Mouse (Mus musculus) cerebellum, adult 9-11 months (tissue): ENCODE measurements around the gene Mettl7b.

ENCODE experiments used
- DNase-seq: peaks from one replicate; pipeline ENCODE4 v3.0.0; 2022

The Mettl7b gene

GRCm38 (mm10) chr10:128945675-128946074, 15.1 kb downstream of the Mettl7b start:
- peak; percentile 53 for DNase-seq

- DNase-seq, result no peak
These were observed 20.2 kb downstream of the Mettl7b start for GRCm38 (mm10) chr10:128940475-128941061.

- DNase-seq, result peak; percentile 62
These were observed 21.8 kb downstream of the Mettl7b start for GRCm38 (mm10) chr10:128938974-128939373.

- DNase-seq, result peak; percentile 97
These were observed 22.3 kb downstream of the Mettl7b start for GRCm38 (mm10) chr10:128938457-128938856.

DNA sequence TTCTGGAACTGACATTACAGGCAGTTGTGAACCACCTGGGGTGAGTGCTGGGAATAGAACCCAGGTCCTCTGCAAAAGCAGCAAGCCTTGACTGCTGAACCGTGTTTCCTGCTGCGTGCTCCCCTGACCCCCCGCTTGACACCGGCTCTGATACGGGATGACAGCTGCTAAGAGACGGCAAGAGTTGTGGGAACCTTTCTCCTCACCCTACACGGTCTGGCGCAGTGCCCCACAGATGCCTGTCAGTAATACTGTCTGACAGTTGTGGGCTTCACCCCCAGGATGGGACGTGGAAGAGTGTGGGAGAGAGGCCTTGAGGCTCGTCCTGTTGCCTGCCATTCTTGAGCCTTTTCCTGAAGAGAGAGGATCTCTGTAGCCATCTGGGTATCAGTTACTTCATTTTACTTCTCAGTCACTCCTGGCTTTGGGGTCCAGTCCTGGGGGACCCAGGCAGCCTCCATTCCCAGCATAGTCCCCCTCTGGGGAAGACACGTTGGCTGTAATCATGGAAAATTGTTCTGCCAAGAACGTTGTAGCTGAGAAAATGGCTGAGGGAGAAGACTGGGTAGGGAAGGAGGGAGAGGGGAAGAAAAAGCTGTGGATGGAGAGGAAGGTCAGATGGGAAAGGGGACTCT, 22.9 kb downstream of the Mettl7b start:
- DNase-seq, result peak; percentile 69

DNA sequence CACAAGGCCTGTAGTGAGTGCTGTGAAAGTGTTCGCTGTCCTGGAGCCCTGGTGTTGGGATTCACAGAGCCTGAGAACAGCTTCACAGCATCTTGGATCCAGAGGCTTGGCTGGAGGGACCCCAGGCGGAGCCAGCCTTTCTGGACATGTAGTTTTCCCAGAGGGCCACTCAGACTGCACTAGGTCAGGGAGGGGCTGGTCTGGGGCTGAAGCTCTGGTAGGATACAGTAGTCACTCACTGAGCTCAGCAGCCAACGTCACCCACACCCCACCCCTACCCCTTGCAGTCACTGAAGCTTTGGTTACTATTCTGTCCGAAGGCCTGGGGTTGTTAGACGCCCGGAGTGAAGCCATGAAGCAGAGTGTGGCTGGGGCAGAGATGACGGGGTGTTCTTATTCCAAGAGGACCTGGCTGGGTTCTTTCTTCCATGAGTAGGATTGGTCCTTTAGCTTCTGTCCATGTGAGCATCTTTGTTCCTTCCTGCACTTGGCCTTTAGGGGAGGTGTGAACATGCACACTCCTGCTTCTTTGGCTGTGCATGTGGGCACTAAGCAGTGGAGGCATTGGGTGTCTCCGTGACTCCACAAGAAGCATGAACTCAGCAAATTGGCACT, 24.9 kb downstream of the Mettl7b start:
- DNase-seq, result peak; percentile 66

DNA sequence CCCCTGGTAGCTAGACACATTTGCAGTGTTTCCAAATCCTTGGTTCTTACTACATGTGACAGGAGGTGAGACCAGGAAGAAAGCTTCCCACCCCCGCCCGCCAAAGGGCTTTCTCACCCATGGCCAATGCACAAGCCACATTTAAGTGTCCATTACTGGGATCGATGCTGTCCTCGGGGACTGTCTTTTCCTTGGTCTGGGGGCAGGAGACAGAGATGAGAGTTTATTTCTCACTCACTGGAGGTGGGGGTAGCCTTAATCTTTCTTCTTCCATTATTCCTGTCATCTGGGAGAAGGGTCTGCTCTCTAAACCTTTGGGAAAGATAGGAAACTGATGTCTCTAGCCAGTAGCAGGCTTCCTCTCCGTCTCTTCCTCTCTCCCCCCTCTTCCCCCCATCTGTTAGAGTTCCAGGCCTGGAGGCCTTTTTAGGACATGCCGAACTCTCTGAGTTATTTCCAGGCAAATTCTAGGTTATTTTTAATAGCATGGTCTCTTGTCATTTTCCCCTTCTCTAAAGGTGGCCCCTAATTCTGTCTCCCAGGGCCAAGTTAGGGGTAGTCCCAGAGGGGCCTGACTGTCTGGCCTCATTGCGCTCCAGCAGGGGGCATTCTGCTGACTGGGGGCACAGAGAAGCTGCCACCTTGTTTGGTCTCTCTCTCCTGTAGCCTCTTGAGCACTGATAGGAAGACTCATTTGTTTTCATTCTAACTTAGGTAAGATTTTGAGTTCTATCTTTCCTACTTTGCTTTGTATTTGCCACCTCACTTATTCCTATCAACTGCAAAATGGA, 25.6 kb downstream of the Mettl7b start:
- peak; percentile 59 for DNase-seq

DNA sequence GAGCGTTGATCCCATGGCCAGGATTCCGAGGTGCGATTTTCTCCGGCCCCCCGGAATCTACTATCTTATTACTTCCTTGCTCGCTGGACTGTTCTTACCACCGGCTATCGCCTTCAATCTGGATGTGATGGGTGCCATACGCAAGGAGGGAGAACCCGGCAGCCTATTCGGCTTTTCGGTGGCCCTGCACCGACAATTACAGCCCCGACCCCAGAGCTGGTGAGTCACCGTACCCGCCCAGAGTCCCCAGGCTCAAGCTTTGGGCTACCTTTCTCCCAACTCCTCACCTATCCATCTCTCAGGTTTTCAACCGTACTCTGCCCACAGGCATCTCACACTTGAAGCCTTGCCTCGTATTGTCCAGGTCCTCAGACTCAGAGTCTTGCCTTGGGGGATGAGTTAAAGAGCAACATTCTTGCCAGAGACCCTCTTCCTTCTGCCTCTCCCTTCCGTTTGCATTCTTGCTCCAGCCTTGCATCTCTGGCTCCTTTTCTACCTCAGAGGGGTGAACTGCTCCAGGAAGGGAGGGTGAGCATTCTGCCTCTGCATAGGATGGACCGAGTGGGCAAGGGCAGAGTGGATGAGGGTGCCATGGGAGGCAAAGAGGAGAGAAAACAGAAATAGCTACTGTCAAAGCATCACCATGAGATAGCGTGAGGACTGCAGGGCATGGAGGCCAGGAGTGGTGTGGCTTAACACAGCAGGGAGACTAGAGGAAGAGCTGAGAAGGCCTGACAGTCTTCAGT, 26.6 kb downstream of the Mettl7b start:
- DNase-seq, result peak; percentile 55

DNA sequence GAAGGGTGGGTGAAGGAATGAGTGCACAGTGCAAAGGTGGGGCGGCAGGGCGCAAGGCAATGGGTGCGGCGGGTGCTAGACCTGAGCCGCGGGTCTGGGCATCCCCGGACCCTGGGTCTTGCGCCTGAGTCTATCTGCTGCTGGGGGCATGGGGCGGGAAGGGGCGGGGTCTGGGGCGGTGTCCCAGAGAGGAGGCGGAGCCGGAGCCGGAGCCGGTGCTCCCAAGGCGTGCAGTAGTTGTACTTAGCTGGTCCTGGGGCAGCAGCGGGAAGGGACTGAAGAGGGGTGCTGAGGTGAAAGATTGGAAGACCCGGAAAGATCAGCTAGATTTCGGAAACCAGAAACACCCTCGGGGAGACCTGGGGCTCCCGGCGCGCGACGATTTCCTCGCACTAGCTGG, 27.2 kb downstream of the Mettl7b start, which contains the start of gene Itga7:
TSS of gene Itga7 (plus strand) at position 245 of the 400 bp plus-strand sequence.
- DNase-seq, result peak; percentile 66

GRCm38 (mm10) chr10:128931441-128931840, 29.3 kb downstream of the Mettl7b start:
- no peak for DNase-seq

DNA sequence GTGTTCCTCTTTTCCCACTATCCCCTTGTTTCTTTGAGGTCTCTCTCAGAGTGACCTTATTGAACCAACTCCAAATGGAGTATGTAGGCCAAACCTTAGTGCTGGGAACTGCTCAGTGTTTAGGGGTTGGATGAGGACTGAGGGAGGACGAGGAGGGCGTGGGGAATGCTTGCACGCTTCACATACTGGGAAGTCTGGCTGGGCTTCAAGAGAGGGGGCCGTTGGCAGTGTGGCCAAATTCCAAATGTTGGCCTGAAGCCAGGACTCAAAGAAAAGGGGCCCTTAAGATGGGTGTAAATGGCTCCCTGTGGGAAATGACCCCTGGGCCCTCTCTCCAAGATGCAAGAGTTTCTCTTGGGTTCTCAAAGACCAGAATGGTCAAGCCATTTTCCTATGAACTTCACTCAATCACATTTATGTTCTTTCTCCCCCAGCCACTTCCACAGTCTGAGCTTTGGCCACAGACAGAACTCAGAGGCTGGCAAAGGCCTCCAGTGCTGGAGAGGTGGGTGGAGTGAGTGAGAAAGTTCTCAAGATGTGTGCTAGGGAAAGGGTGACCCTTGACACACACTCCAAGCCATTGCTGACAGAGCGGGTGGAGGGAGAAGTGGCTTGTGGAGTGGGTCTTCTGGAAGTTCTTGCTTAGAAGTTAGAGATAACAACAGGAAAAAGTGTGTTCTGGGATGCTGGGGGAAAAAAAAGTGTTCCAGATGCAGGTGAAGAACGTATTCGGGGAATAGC, 31.0 kb downstream of the Mettl7b start:
- no peak for DNase-seq

DNA sequence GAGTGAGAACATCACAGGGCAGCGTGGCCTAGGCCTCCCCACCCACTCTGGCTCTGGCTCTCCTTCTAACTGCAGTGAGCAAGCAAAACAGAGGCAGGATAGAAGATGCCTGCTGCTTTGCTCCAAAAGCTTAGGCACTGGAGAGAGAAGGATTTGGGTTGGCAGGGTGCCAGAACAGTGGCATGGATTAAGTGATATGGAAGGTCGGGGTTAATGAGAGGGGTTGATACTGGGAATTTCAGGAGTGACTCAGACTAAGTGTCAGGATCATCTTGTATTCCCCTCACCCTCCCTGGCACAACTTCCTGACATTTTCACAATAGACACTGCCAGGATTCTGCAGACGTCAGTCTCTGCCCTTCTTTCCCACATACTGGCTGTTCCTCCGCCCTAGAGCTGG, 32.4 kb downstream of the Mettl7b start:
- DNase-seq, result no peak

- DNase-seq, result no peak
These were observed 36.9 kb downstream of the Mettl7b start, which contains the start of gene Bloc1s1 for GRCm38 (mm10) chr10:128923935-128924334. Bloc1s1 (minus strand) TSS chr10:128924035.

- DNase-seq, result peak; percentile 96
These were observed 37.6 kb downstream of the Mettl7b start for GRCm38 (mm10) chr10:128923013-128923691.

GRCm38 (mm10) chr10:128922822-128923012, 38.1 kb downstream of the Mettl7b start, which contains the start of gene Rdh5:
Rdh5 (minus strand) TSS chr10:128922888.
- no peak for DNase-seq

DNA sequence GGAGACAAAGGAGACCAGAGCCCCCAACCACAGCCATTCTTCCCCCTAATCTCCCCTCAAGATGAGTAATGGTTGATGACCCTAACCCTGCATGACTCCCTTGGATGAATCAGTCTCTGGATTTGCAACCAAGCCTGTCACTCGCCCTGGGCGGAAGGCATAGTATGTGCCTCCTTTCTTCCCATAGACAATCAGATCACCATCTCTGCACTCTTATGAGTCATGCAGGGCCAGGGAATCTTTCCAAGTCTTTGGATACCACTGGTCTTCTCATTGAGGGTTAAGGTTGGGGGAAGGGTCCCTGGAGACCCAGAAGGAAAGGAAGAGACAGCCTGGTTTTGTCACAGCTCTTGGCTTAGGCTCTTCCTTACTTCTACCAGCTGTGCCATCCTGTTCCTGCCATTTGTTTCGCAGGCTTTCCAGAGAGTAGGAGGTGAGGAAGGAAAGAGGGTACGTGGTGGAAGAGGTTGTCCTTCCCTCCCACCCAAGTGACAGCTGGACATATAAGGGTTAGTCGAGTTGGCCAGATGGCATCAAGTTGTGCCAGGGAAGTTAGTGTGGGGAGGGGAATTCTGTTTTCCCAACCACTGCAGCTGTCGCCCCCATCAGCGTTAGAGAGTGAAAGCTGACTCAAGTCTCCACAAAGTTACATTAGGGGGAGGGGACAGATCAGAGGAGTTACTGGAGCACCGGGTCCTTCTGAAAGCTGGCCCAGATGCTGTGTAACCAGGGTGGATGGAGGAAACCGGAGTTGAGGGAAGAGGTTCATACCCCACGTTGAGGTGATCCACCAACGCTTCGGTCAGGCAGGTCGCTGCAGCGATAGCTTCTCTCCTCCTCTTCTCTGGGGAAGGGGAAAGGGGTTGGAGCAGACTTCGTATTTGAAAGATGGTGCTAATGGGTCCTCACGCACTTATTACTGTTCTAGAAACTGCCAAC, 38.6 kb downstream of the Mettl7b start:
- DNase-seq, result peak; percentile 67

DNA sequence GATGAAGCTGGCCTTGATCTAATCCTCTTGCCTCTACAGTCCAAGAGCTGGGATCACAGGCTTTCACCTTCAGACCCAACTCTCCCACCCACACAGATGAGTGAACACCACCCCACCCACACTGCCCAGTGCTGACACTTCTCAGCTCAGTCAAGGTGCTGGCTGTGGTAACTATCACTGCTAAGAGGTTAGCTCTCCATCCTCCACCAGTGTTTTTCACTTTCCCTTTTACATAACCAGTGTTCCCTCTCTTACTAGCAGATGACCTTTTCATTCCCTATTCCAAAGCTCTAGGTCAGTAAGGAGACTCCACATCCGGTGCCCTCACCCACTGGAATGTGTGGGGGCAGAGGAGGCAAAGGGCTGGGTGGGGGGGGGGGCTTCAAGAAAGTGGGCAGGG, 39.5 kb downstream of the Mettl7b start:
- no peak for DNase-seq

DNA sequence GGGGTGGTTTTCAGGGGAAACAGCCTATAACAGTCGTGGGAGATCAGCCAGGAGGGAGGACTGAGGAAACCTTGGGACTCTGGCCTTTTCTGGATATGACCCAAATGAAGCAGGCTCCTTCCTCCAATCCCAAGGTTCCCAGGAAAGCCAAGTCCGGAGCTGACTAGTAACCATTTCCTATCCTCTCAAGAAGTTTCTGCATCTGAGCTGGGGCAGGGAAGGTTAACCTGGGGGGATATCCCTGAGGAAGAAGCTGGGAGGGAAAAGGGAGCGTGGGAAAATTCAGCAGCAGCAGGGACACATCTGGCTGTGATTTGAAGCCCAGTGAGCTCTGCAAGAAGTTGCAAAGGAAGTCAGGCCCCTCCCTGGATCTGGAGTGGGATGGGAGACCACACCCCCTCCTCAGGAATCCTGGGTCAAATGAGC, 40.0 kb downstream of the Mettl7b start:
- no peak for DNase-seq

- DNase-seq, result no peak
These were observed 40.8 kb downstream of the Mettl7b start for GRCm38 (mm10) chr10:128919966-128920365.

GRCm38 (mm10) chr10:128919203-128919631, 41.6 kb downstream of the Mettl7b start:
- DNase-seq, result peak; percentile 75
